Mouse (Mus musculus) ovary, postnatal 10 days (tissue): Measurements from ENCODE around the gene Ptprz1.
"Not testable (repeated sequence)": the region's sequence is repeated elsewhere in the genome, so short reads cannot be mapped to it uniquely, and the experiment has no call there.

ENCODE experiments used
- DNase-seq: peaks from one replicate; pipeline ENCODE4 v3.0.0; 2022; ENCODE audit warnings: low spot score

Ptprz1 gene

DNA sequence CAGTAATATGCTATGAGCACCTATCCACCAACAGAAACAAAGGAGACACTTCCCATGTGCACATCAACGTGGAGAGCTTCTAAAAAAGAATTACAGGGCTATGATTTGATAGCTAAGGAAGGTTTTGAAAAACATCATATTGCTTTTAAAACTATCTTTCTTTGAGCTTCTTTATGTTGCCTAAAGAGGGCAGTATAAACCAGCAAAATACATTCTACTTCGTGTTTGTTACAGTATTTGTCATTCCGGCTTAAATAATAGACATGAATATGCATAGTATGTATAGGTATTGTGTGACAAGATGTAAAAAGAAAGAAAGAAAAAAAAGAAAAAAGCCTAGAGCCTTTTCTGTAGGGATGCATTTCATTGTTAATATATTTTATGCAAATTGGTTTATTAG is 127.8 kb downstream of the Ptprz1 start:
- no peak for DNase-seq

DNA sequence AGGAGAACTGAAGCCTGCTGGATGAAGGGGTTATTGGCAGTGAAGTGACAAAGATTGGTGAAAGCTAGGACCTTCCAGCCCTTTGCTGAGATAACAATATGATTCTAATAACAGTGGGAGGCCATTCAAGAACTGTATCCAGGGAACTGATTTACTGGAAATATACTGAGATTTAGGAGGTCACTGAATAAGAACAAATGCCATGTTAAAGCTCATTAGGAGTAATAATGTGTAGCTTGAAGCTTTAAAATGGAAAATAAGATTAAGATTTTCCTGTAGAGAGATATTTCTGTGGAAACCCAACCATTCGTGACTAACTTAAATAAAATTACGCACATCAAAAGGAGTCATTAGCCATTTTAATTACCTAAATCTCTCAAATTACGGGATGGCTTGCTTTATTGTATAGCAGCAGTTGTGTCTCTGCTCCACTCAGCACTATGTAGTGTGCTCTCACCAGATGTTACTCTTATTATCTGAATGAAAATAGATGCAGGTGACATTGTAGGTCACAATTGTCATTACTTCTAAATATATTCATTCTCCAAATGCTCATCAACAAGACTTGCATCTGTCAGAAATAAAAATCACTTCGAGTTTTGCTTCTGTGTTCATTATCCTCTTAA is 139.8 kb downstream of the Ptprz1 start:
- DNase-seq = no peak

- no peak for DNase-seq
Measured at GRCm38 (mm10) chr6:23028251-23028650, 152.9 kb downstream of the Ptprz1 start.

- DNase-seq = no peak
Measured at GRCm38 (mm10) chr6:23048836-23049235, 173.5 kb downstream of the Ptprz1 start.

GRCm38 (mm10) chr6:23055734-23056133 is 180.4 kb downstream of the Ptprz1 start:
- DNase-seq = no peak

GRCm38 (mm10) chr6:23076060-23076459 is 200.8 kb downstream of the Ptprz1 start:
- DNase-seq = no peak

DNA sequence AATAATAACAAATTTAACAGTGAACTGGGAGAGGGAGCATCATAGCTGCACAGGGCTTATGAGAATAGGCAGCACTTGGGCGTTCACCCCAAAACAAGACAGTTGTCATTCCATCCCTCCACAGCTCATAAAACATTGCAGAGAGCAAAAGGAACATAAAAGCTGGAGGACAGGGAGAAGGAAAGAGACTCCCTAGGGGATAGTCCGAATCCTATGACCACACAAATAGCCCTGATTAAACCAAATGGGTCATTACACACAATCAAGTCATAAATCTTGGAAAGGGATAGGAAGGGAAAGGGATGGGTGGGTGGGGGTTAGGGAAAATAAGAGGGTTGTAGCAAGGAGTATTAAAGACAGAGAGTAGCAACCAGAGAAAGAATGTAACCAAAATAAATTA is 203.0 kb downstream of the Ptprz1 start:
- DNase-seq = no peak

DNA sequence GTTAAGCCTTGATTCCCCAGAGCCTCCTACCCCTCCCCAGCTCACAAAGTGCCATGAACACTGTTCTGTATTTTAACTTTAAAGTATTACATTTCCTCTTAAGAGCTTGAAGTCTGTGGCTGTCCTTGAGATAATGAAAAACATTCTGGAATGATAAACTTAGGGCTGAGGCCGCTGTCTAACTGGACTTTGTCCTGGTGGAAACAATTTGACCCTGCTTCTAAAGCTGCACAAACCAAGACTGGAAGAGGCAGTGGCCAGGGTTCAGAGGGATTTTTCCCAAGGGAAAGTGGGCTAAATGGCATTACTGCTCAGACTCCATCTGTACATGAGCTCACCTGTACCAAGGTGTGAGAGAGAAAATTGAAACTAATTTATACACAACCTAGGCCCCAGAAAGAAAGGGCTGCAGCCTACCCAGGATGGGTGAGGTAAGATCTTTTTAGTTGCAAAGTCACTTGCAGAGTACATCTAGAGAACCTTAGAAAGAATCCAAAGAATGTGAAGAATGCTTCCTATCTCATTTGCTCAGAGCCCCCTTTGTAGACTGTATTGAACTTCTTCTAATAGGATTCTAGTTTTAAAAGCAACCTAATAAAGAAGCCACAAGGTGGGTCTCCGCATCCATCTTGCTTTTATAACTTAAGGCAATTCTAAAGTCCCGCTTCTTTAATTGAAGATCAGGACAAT is 204.8 kb downstream of the Ptprz1 start:
- no peak for DNase-seq

- DNase-seq = no peak
Measured at GRCm38 (mm10) chr6:23084587-23085421, 209.5 kb downstream of the Ptprz1 start.

DNA sequence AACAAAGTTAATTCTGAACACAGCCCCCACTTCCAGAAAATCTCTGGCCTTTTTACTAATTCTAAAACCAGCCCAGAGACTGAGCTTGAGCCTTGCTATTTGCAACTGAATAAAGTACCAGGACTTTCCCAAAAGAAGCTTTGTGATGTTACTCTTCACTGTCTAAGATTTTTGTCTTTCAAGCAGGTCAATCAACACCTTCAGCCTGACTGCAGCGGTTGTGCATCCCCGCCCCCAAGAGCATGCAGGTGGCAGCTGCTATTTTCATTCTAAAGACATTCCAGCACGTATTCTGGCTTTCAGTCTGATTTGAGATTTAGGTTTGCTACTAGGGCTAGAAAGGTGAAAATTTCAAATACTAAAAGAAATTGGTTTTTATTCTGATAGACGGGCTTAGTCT is 214.0 kb downstream of the Ptprz1 start:
- not testable (repeated sequence) for DNase-seq

- DNase-seq = not testable (repeated sequence)
Measured at GRCm38 (mm10) chr6:23090346-23091055, 215.2 kb downstream of the Ptprz1 start.
